Mouse (Mus musculus) liver, adult 10 weeks (tissue): ENCODE measurements around the gene Cib1. TPM values are rescaled to one million over a fixed set of nuclear protein-coding genes. Genes with fewer than 3 reads are reported as not detected.

Experiments used
- polyA plus RNA-seq: library from polyadenylated mRNA; stranded (reverse); fragments of 350-450 nt; fragmentation: Illumina TruSeq; extraction: RNeasy Lipid Tissue Mini Kit (QIAGEN cat#74804); gene quantifications from one replicate; pipeline ENCODE4 v1.2.3, GENCODE M21; 2014; ENCODE audit warnings: low read depth, low replicate concordance

The Cib1 gene
- polyA plus RNA-seq = 18.7 TPM

GRCm38 (mm10) chr7:80232489-80233029, at the start of gene Cib1, which contains the start of gene Gdpgp1:
TSS of gene Cib1 (minus strand) at chr7:80232813.
TSS of gene Gdpgp1 (plus strand) at chr7:80232865.

GRCm38 (mm10) chr7:80268897-80269750, 36.5 kb upstream of the Cib1 start, which contains the start of gene Vps33b:
TSS of gene Vps33b (plus strand) at chr7:80269649.

GRCm38 (mm10) chr7:80260625-80261371, 28.2 kb upstream of the Cib1 start, which contains the start of gene Ngrn:
TSS of gene Ngrn (plus strand) at chr7:80261215.

GRCm38 (mm10) chr7:80246148-80246721, 13.6 kb upstream of the Cib1 start, which contains the start of gene Ttll13:
TSS of gene Ttll13 (plus strand) at chr7:80246376.

GRCm38 (mm10) chr7:80186531-80187296, 45.9 kb downstream of the Cib1 start, which contains the start of gene Sema4b:
TSS of gene Sema4b (plus strand) at chr7:80186841.

Other genes with a start within 250 kb of the Cib1 start
- gene Zfp710, start 208.0 kb downstream of the Cib1 start, polyA plus RNA-seq = 0.64 TPM
- gene Idh2, start 117.4 kb downstream of the Cib1 start, polyA plus RNA-seq = 20.2 TPM
- 0.42 TPM for gene Sema4b, start 46.0 kb downstream of the Cib1 start, polyA plus RNA-seq
- gene Gdpgp1, start 52 bp upstream of the Cib1 start, polyA plus RNA-seq = 1.2 TPM
- gene Ttll13, start 13.6 kb upstream of the Cib1 start, polyA plus RNA-seq = 0.24 TPM
- 8.6 TPM for gene Ngrn, start 28.4 kb upstream of the Cib1 start, polyA plus RNA-seq
- gene Vps33b, start 36.8 kb upstream of the Cib1 start, polyA plus RNA-seq = 2.4 TPM
- 0.40 TPM for gene Prc1, start 61.6 kb upstream of the Cib1 start, polyA plus RNA-seq
- gene Rccd1, start 91.6 kb upstream of the Cib1 start, polyA plus RNA-seq = 3.3 TPM
- 1.1 TPM for gene Unc45a, start 108.2 kb upstream of the Cib1 start, polyA plus RNA-seq
- 2.6 TPM for gene Hddc3, start 110.3 kb upstream of the Cib1 start, polyA plus RNA-seq
- gene Man2a2, start 138.6 kb upstream of the Cib1 start, polyA plus RNA-seq = 7.8 TPM
- 0.45 TPM for gene Fes, start 155.1 kb upstream of the Cib1 start, polyA plus RNA-seq
- 4.3 TPM for gene Furin, start 172.6 kb upstream of the Cib1 start, polyA plus RNA-seq